Mouse (Mus musculus): ENCODE measurements around the gene Selenom.

Selenom gene

GRCm38 (mm10) chr11:3548564-3549295 lies 34.2 kb downstream of the Selenom start:
- DNase-seq (ENCODE audit: low spot score in 2 of 2), result no peak

- DNase-seq (ENCODE audit: low spot score in 2 of 2), result no peak
These were observed 35.3 kb downstream of the Selenom start for GRCm38 (mm10) chr11:3549791-3550190.

- no peak for DNase-seq (ENCODE audit: low spot score in 2 of 2)
These were observed 40.5 kb downstream of the Selenom start for GRCm38 (mm10) chr11:3554976-3555375.

- DNase-seq (ENCODE audit: low spot score in 2 of 2), result no peak
These were observed 43.4 kb downstream of the Selenom start for GRCm38 (mm10) chr11:3557852-3558251.

- DNase-seq (ENCODE audit: low spot score in 2 of 2), result no peak
These were observed 45.7 kb downstream of the Selenom start for GRCm38 (mm10) chr11:3560202-3560601.

DNA sequence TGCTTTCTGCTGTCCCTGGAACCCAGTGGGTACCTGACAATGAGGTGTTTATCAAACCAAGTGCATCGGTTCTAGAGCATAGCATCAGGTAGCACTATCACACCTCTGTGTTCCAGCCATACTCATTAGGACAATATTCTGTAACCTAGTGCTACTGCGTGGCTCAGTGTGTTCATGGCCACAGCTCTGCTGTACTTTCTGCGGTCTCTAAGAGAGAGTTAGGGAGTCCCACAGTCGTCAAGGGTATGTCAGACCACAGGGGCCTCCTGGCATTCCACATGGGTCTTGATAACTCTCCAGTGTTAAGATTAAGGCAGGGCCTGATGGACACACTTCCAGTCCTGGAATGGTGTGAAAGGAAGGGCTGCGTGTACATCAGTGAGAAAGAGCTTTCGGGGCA lies 49.4 kb downstream of the Selenom start:
- DNase-seq (ENCODE audit: low spot score in 2 of 2), result no peak

DNA sequence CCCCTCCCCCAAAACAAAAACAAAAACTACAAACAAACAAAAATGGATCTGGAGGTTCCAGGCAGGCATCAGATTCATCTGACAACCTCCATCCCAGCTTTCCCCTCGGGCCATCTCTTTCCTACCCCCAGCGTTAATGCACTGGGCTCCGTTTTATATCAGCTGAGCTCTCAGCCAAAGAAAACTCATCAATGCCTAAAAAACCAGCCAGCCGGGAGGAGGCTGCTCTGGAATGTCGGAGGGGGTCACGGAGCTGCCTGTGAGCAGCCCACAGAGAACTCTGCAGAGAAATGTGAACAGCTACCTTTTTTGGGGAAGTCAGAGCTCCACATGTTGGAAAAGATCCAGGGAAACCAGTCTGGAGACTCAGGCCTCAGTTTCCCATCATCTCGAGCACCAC lies 50.0 kb downstream of the Selenom start:
- no peak for DNase-seq (ENCODE audit: low spot score in 2 of 2)

DNA sequence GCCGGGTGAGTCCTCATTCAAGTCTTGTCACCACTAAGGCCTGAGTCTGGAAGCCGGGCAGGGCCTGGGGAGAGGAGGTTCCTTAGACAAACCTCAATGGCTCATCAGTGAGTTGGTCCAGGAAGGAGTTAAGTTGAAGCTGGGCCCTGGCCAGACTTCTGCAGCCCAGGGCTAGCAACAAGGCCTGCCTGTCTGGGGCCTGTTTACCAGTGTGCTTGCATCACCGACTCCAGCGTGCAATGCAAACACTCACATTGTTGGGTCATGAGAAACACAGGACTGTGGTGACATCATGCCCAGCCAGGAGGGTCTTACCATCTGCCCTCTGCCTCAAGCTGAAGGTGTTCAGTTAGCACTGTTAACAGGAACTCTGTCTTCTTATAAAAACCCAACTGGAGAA lies 51.5 kb downstream of the Selenom start:
- no peak for DNase-seq (ENCODE audit: low spot score in 2 of 2)

Data from natural killer cell, adult 2 months (primary cell).